Mouse (Mus musculus) forebrain, embryonic 10.5 days (tissue): Measurements from ENCODE around the gene Pagr1b. TPM values are rescaled to one million over a fixed set of nuclear protein-coding genes. Genes with fewer than 3 reads are reported as not detected.

Source experiments
- DNase-seq: peaks from one replicate; pipeline ENCODE4 v3.0.0-alpha.2; 2017; ENCODE audit warnings: low spot score; ENCODE audit errors: extremely low spot score
- H3K27ac ChIP-seq: fragments of 300-500 bp; sonication (generic); 2 replicates; pipeline ENCODE4 v1.5.1; 2016; ENCODE audit warnings: mild to moderate bottlenecking
- H3K27me3 ChIP-seq: fragments of 300-500 bp; sonication (generic); 2 replicates; pipeline ENCODE4 v1.6.1; 2016; ENCODE audit warnings: mild to moderate bottlenecking; ENCODE audit not compliant: poor library complexity, severe bottlenecking
- H3K36me3 ChIP-seq: fragments of 300-500 bp; sonication (generic); replicated peaks from 2 replicates; pipeline ENCODE4 v1.6.1; 2016; ENCODE audit warnings: mild to moderate bottlenecking, moderate library complexity
- H3K4me1 ChIP-seq: fragments of 300-500 bp; sonication (generic); 2 replicates; pipeline ENCODE4 v1.6.1; 2016
- H3K4me3 ChIP-seq: fragments of 300-500 bp; sonication (generic); 2 replicates; pipeline ENCODE4 v1.5.1; 2016; ENCODE audit warnings: mild to moderate bottlenecking, moderate library complexity
- H3K9me3 ChIP-seq: fragments of 300-500 bp; sonication (generic); 2 replicates; pipeline ENCODE4 v1.6.1; 2016; ENCODE audit warnings: mild to moderate bottlenecking, moderate library complexity
- WGBS: fragments of 180-500 bp; shearing (Covaris S2); methylation state at CpG from one replicate; pipeline ENCODE4 v1.1.7; 2016; 5-methylcytosine and 5-hydroxymethylcytosine counted together
- polyA plus RNA-seq: library from polyadenylated mRNA; unstranded; fragments of >200 nt; fragmentation: Nextera tagmentation; extraction: Ambion mirVana; gene quantifications from 2 replicates; pipeline ENCODE4 v1.2.1, GENCODE M21; 2016

The Pagr1b gene
- polyA plus RNA-seq, 1 experiment from 2014 or later: not detected

GRCm38 (mm10) chr7:126976878-126977459 is 39.3 kb downstream of the Pagr1b start:
- WGBS: 31% methylated on average over 14 of the region's 14 CpGs
- Histone ChIP-seq H3K36me3 (peaks cover 40% of the 10 kb centered on the region), H3K4me1 (peaks cover 23% of the 10 kb centered on the region), H3K27ac (peak overlapping the region; percentile 99), H3K27me3 (no peaks in the 10 kb centered on the region), H3K9me3 (no peaks in the 10 kb centered on the region), H3K4me3 (peak overlapping the region; percentile 100)
- DNase-seq: no peak

GRCm38 (mm10) chr7:126975950-126976866 is 40.1 kb downstream of the Pagr1b start, which contains the start of gene Cdiptos:
Gene Cdiptos, minus strand, starts transcription at chr7:126976098.
- Histone ChIP-seq H3K4me3 (peak within 1 kb of the TSS; percentile 100), H3K36me3 (peaks cover 35% of the 10 kb centered on the region), H3K9me3 (no peaks in the 10 kb centered on the region), H3K27me3 (no peaks in the 10 kb centered on the region), H3K27ac (peak within 1 kb of the TSS; percentile 99), H3K4me1 (peaks cover 23% of the 10 kb centered on the region)
- DNase-seq: peak; percentile 96
- WGBS: under 1% methylated on average over 55 of the region's 55 CpGs

DNA sequence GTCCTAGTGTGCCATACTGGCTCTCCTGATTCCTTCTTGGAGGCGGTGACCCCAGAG is 40.6 kb downstream of the Pagr1b start, which contains the start of gene Cdipt:
Gene Cdipt (plus strand): TSS at position 22 of the 57 bp plus-strand sequence.
- Histone ChIP-seq H3K27ac (peak within 1 kb of the TSS; percentile 99), H3K4me3 (peak within 1 kb of the TSS; percentile 100), H3K9me3 (no peaks in the 10 kb centered on the region), H3K27me3 (no peaks in the 10 kb centered on the region), H3K36me3 (peaks cover 30% of the 10 kb centered on the region), H3K4me1 (peaks cover 23% of the 10 kb centered on the region)
- DNase-seq: no peak
- 6% methylated on average over 1 of the region's 1 CpGs for WGBS

GRCm38 (mm10) chr7:126975493-126975892 is 40.8 kb downstream of the Pagr1b start:
- H3K36me3 ChIP-seq: peaks cover 29% of the 10 kb centered on the region
- WGBS: 18% methylated on average over 8 of the region's 8 CpGs
- no peak for DNase-seq
- H3K4me3 ChIP-seq: peak overlapping the region; percentile 100
- H3K27ac ChIP-seq: peak overlapping the region; percentile 99
- H3K27me3 ChIP-seq: no peaks in the 10 kb centered on the region
- H3K9me3 ChIP-seq: no peaks in the 10 kb centered on the region
- peaks cover 23% of the 10 kb centered on the region for H3K4me1 ChIP-seq

- Histone ChIP-seq H3K27ac (no peak overlapping the region), H3K36me3 (no peaks in the 10 kb centered on the region), H3K9me3 (no peaks in the 10 kb centered on the region), H3K27me3 (peaks cover 22% of the 10 kb centered on the region), H3K4me3 (no peak overlapping the region), H3K4me1 (peaks cover 6% of the 10 kb centered on the region; the same call in 1 of the 2 replicates)
- no peak for DNase-seq
- 61% methylated on average over 6 of the region's 6 CpGs for WGBS
Measured at GRCm38 (mm10) chr7:126967361-126967760, 48.9 kb downstream of the Pagr1b start.

- no peak overlapping the region for H3K4me3 ChIP-seq
- H3K27me3 ChIP-seq: peaks cover 32% of the 10 kb centered on the region
- DNase-seq: no peak
- H3K36me3 ChIP-seq: no peaks in the 10 kb centered on the region
- H3K9me3 ChIP-seq: no peaks in the 10 kb centered on the region
- peaks cover 6% of the 10 kb centered on the region; the same call in 1 of the 2 replicates for H3K4me1 ChIP-seq
- WGBS: 81% methylated on average over 3 of the region's 3 CpGs
- H3K27ac ChIP-seq: no peak overlapping the region
Measured at GRCm38 (mm10) chr7:126965568-126965967, 50.7 kb downstream of the Pagr1b start.

DNA sequence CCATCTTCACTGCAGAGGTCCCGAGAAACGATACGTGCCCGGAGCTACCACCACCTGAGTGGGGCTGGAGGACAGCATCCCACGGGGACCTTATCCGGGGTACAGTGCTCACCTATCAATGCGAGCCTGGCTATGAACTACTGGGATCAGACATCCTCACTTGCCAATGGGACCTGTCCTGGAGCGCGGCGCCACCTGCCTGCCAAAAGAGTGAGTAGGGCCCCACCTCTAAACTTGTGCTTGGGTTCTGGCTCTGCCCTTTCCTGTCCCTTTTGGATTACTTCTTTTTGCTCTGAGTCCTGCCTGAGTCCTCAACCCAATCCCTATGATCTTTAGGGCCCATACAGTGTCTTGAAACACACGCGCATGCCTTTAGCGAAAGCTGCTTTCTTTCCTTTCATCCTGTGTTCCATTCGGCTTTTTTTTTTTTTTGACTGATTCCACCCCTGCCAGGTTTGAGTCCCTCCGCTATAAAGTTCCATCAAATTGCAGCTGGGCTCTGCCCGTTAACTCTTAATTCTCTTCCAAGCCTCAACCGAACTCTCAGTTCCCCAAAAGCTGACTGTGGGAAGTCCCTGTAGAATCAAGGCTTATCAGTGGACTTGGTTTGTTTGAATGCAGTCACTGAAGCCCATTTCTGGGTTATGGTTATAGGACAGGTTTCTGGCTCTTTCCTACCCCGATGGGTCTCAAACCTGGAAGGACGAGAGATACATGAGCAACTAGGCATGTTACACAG is 52.6 kb downstream of the Pagr1b start:
- peak; percentile 40 for DNase-seq
- no peaks in the 10 kb centered on the region for H3K36me3 ChIP-seq
- peaks cover 6% of the 10 kb centered on the region; the same call in 1 of the 2 replicates for H3K4me1 ChIP-seq
- H3K27me3 ChIP-seq: peaks cover 32% of the 10 kb centered on the region
- peak overlapping the region; percentile 29 for H3K4me3 ChIP-seq
- H3K9me3 ChIP-seq: no peaks in the 10 kb centered on the region
- no peak overlapping the region for H3K27ac ChIP-seq
- WGBS: 28% methylated on average over 19 of the region's 19 CpGs

DNA sequence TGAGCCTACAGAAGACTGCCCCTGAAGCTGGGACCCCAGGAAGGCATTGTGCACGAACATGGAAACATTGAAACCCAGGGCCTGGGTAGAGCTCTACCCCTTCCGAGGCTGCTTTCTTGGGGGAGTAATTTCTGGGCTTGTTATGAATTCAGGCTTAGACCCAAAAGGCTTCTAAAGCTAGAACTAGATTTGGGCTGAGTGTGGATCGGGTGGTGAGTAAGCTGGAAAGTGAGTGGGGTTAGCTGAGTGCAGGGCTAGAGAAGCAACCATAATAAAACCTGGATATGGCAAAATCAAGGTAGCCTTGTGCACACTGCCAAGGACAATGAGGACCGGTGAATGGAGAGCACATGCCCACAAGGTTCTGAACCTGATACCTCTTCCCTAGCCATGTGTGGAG is 54.3 kb downstream of the Pagr1b start:
- WGBS: 94% methylated on average over 4 of the region's 4 CpGs

DNA sequence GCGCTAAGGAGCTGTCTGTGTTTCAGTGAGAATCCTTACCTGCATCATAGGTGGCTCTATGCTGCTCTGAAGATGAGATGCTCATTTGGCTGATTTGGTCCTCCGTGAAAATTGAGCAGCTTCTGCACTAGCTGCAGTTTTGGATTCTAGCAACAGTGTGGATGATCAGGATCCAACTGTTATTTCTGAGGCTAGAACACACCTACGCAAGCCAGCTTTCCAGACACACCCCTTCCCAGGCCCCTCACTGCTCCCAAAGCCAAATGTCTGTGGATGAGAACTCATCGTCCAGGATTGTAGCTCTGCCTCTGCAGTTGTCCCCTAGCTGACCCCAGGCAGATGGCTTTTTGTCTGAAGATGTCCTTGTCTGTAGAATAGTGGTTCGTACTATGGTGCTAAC is 55.2 kb downstream of the Pagr1b start:
- no peaks in the 10 kb centered on the region for H3K9me3 ChIP-seq
- no peak overlapping the region for H3K4me3 ChIP-seq
- 88% methylated on average over 5 of the region's 5 CpGs for WGBS
- H3K36me3 ChIP-seq: no peaks in the 10 kb centered on the region
- peaks cover 6% of the 10 kb centered on the region; the same call in 1 of the 2 replicates for H3K4me1 ChIP-seq
- no peak for DNase-seq
- no peak overlapping the region for H3K27ac ChIP-seq
- H3K27me3 ChIP-seq: peaks cover 32% of the 10 kb centered on the region

More for the DNA sequence above, 54.3 kb downstream of the Pagr1b start:
- no peak for DNase-seq
- Histone ChIP-seq H3K4me1 (peaks cover 6% of the 10 kb centered on the region; the same call in 1 of the 2 replicates), H3K4me3 (no peak overlapping the region), H3K27me3 (peaks cover 32% of the 10 kb centered on the region), H3K9me3 (no peaks in the 10 kb centered on the region), H3K36me3 (no peaks in the 10 kb centered on the region), H3K27ac (no peak overlapping the region)

DNA sequence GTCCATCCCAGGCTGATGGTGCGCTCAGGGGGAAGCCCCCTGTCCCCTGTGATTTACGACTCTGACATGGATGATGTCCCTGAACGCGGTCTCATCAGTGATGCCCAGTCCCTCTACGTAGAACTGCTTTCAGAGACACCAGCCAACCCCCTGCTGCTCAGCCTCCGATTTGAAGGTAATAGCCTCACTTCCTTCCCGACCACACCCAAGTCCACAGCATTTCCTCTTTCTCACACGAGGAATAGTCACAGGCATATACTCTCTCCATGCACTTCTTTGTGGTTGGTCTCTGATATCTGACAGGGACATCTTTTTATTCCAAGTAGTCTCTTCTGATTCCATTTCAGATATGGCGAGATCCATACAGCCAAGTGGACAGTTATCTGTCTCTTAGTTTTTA is 56.5 kb downstream of the Pagr1b start:
- WGBS: 83% methylated on average over 9 of the region's 9 CpGs
- Histone ChIP-seq H3K4me1 (peaks cover 6% of the 10 kb centered on the region; the same call in 1 of the 2 replicates), H3K27ac (no peak overlapping the region), H3K27me3 (peaks cover 32% of the 10 kb centered on the region), H3K9me3 (no peaks in the 10 kb centered on the region), H3K4me3 (no peak overlapping the region), H3K36me3 (no peaks in the 10 kb centered on the region)
- no peak for DNase-seq

- peaks cover 37% of the 10 kb centered on the region for H3K27me3 ChIP-seq
- 62% methylated on average over 3 of the region's 3 CpGs for WGBS
Measured at GRCm38 (mm10) chr7:126955125-126955524, 61.2 kb downstream of the Pagr1b start.

GRCm38 (mm10) chr7:126952646-126953045 is 63.6 kb downstream of the Pagr1b start:
- WGBS: under 1% methylated on average over 7 of the region's 8 CpGs
- Histone ChIP-seq H3K4me1 (peaks cover 29% of the 10 kb centered on the region), H3K36me3 (no peaks in the 10 kb centered on the region), H3K4me3 (no peak overlapping the region; the same call in 1 of the 2 replicates), H3K27ac (no peak overlapping the region), H3K9me3 (no peaks in the 10 kb centered on the region), H3K27me3 (peaks cover 58% of the 10 kb centered on the region)
- no peak for DNase-seq

More at GRCm38 (mm10) chr7:126955125-126955524, 61.2 kb downstream of the Pagr1b start:
- Histone ChIP-seq H3K36me3 (no peaks in the 10 kb centered on the region), H3K9me3 (no peaks in the 10 kb centered on the region), H3K27ac (no peak overlapping the region), H3K4me1 (peaks cover 16% of the 10 kb centered on the region), H3K4me3 (no peak overlapping the region)
- no peak for DNase-seq
